14 mouse cellular contexts compared by ENCODE assay signal in the genomic region with DNA sequence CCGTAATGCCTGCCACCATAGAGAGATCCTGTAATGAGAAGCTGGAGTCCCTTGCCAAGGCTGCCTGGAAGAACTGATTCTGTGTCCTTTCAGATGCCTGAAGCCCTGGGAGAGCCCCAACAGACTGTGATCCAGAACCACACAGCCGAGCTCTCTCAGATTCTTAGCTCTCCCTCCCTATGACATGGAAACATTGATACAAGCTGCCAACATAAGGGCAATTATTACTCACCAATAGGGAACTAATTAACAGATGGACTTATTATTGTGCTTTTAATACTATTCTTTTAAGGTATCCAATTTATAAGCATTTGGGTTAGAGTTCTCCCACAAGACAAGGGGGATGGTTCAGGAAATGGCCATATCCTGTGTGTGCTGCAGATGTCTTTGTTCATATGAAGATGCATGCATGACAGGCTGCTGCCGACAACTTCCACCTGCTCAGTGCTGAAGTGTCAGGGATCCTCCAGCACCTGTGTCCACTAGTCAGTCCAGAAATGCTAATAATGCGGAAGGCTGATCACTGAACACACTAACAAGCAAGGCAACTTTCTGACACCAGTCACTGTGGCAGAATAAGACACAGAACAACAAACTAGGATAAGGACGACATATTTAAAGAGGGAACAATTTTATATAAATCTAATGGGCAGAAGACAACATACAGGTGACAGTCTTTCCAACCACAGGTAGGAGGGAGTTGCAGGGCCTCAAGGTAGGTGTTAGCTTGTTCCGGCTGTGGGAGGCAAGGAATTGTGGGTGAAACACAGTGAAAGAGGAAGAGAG.
"Had no signal": no experiment of that assay in that cellular context is flagged by ENCODE, and none has a peak within 500 bp of the region (broad histone marks: within the 10 kb centered on the region; RNA-seq: fewer than 3 reads in every experiment).

No protein-coding gene starts in this region.

- DNase-seq: kidney, adult 18-20 months; kidney, postnatal 10 days; kidney, postnatal 4 days; lung, postnatal 10 days; right cerebral cortex, postnatal 4 days; spleen, adult 18-20 months; thymus, postnatal 36 days had no signal

- H3K27me3 ChIP-seq: intestine, embryonic 15.5 days; liver, embryonic 12.5 days had no signal

- H3K36me3 ChIP-seq: intestine, embryonic 15.5 days; liver, embryonic 12.5 days; midbrain, embryonic 10.5 days had no signal

- H3K27ac ChIP-seq: hindbrain, postnatal 0 days; intestine, embryonic 15.5 days; layer of hippocampus, adult 2 months; liver, embryonic 12.5 days; macrophage; midbrain, embryonic 10.5 days had no signal

- H3K9ac ChIP-seq: intestine, embryonic 15.5 days; liver, embryonic 12.5 days had no signal

- H3K4me3 ChIP-seq: intestine, embryonic 15.5 days; layer of hippocampus, adult 2 months; liver, embryonic 12.5 days; midbrain, embryonic 10.5 days had no signal

- ATAC-seq: hindbrain, postnatal 0 days; intestine, embryonic 15.5 days; liver, embryonic 12.5 days; midbrain, embryonic 16.5 days had no signal

- H3K4me1 ChIP-seq: intestine, embryonic 15.5 days; liver, embryonic 12.5 days; midbrain, embryonic 10.5 days had no signal

- H3K9me3 ChIP-seq: intestine, embryonic 15.5 days; liver, embryonic 12.5 days; midbrain, embryonic 10.5 days had no signal

- H3K4me2 ChIP-seq: intestine, embryonic 15.5 days; liver, embryonic 12.5 days had no signal
